Mouse (Mus musculus) liver, embryonic 14.5 days (tissue): ENCODE measurements around the gene Tulp2. TPM values are rescaled to one million over a fixed set of nuclear protein-coding genes. Genes with fewer than 3 reads are reported as not detected.
"Not testable (repeated sequence)": the region's sequence is repeated elsewhere in the genome, so short reads cannot be mapped to it uniquely, and the experiment has no call there.

Experiments
- ATAC-seq: fragments of 200-750 bp; cut with Nextera tagmentation; 2 replicates; pipeline ENCODE4 v1.8.0; 2017; ENCODE audit warnings: moderate number of reproducible peaks, mild to moderate bottlenecking, moderate library complexity; ENCODE audit not compliant: insufficient read depth
- DNase-seq, 3 experiments: peaks; one replicate each; pipeline ENCODE4 v3.0.0-alpha.2; 2012 to 2013; ENCODE audit warnings: low read depth in 3 of 3, low spot score in 3 of 3
- H3K27ac ChIP-seq: fragments of 300-500 bp; sonication (generic); 2 replicates; pipeline ENCODE4 v1.5.1; 2014; ENCODE audit warnings: moderate library complexity, mild to moderate bottlenecking, control low read depth, inconsistent platforms
- H3K27me3 ChIP-seq: fragments of 300-500 bp; sonication (generic); 2 replicates; pipeline ENCODE4 v1.6.1; 2014; ENCODE audit warnings: mild to moderate bottlenecking, low read length, moderate library complexity; ENCODE audit not compliant: control insufficient read depth, insufficient read depth
- H3K36me3 ChIP-seq: fragments of 300-500 bp; sonication (generic); replicated peaks from 2 replicates; pipeline ENCODE4 v1.6.1; 2014; ENCODE audit warnings: low read depth; ENCODE audit not compliant: control insufficient read depth, insufficient read depth
- H3K4me1 ChIP-seq, 2 experiments: fragments of 200-500 bp in 1 of 2; fragments of 300-500 bp in 1 of 2; sonication (generic) in 1 of 2; replicated peaks; 2 replicates each; pipeline ENCODE4 v1.6.1; 2012 to 2014; ENCODE audit warnings: antibody characterized with exemption in 1 of 2, inconsistent platforms in 1 of 2, low read length in 1 of 2; ENCODE audit not compliant: control insufficient read depth in 2 of 2, insufficient read depth in 2 of 2
- H3K4me2 ChIP-seq: fragments of 300-500 bp; sonication (generic); 2 replicates; pipeline ENCODE4 v1.6.1; 2014; ENCODE audit warnings: low read depth, mild to moderate bottlenecking, control low read depth, moderate library complexity
- H3K4me3 ChIP-seq, 2 experiments: fragments of 200-500 bp in 1 of 2; fragments of 300-500 bp in 1 of 2; sonication (generic) in 1 of 2; 2 replicates each; pipeline ENCODE4 v1.5.1; 2012 to 2014; ENCODE audit warnings: low read depth in 2 of 2, low read length in 2 of 2, mild to moderate bottlenecking in 2 of 2, control low read depth in 1 of 2, inconsistent platforms in 1 of 2, moderate library complexity in 1 of 2; ENCODE audit not compliant: insufficient read depth in 1 of 2
- H3K9ac ChIP-seq: fragments of 300-500 bp; sonication (generic); replicated peaks from 2 replicates; pipeline ENCODE4 v1.6.1; 2014; ENCODE audit warnings: mild to moderate bottlenecking, control low read depth, moderate library complexity
- H3K9me3 ChIP-seq: fragments of 300-500 bp; sonication (generic); 2 replicates; pipeline ENCODE4 v1.6.1; 2016; ENCODE audit warnings: low read length, mixed read lengths; ENCODE audit not compliant: control insufficient read depth
- CTCF ChIP-seq: IDR thresholded peaks from 2 replicates; pipeline ENCODE4 v1.5.1; 2016; ENCODE audit warnings: antibody characterized with exemption, low read depth, control low read depth
- EP300 ChIP-seq: IDR thresholded peaks from 2 replicates; pipeline ENCODE4 v1.6.1; 2016; ENCODE audit warnings: antibody characterized with exemption, low read depth
- WGBS: fragments of 180-500 bp; shearing (Covaris S2); extraction: QIAGEN DNeasy Blood & Tissue Kit; methylation state at CpG from one replicate; pipeline ENCODE4 v1.1.7; 2014; ENCODE audit not compliant: insufficient replicate concordance; 5-methylcytosine and 5-hydroxymethylcytosine counted together
- polyA plus RNA-seq, 2 experiments: library from polyadenylated mRNA; depleted of rRNA in 1 of 2; stranded (reverse) in 1 of 2; unstranded in 1 of 2; fragments of >200 nt; fragmentation: Nextera tagmentation in 1 of 2; extraction: Ambion mirVana in 1 of 2; gene quantifications; 2 replicates each; pipeline versions ENCODE4 v1.2.1 to v1.2.3; 2012 to 2014

Tulp2 gene
- polyA plus RNA-seq, 2 experiments, result 0.13 to 0.47 TPM

DNA sequence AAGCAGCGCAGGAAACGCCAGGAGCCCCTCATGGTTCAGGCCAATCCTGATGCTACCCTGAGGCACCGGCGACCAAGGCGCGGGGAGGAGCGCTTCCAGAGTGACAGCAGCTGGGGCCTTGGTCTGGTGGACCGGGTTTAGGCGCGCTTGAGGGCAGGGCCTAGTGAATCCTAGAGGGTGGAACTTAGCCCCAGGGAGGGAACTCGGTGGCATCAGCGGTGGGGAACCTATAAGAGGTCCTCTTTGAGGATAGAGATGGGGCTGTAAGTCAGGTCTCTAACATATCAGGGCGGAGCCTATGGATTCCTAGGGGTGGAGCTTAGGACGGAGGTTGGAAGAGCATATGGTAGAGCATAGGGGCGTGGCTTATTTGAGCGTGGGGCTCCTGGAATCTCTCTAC is 33.8 kb downstream of the Tulp2 start:
- no peaks in the 10 kb centered on the region for H3K36me3 ChIP-seq
- peak overlapping the region; percentile 67 for H3K4me2 ChIP-seq
- H3K9ac ChIP-seq, result peak overlapping the region; percentile 40
- no peaks in the 10 kb centered on the region for H3K9me3 ChIP-seq
- 10% methylated on average over 16 of the region's 16 CpGs for WGBS
- peak overlapping the region; percentile 66 for H3K27ac ChIP-seq
- ATAC-seq (peak; percentile 80), DNase-seq (peak; percentile 79 to 84 (median 80))
- no peak for TF ChIP-seq CTCF
- TF ChIP-seq EP300, result no peak
- H3K4me1 ChIP-seq, result peaks cover 23 to 24% of the 10 kb centered on the region in 2 experiments
- peak overlapping the region; percentile 25 to 27 for H3K4me3 ChIP-seq
- H3K27me3 ChIP-seq, result no peaks in the 10 kb centered on the region

DNA sequence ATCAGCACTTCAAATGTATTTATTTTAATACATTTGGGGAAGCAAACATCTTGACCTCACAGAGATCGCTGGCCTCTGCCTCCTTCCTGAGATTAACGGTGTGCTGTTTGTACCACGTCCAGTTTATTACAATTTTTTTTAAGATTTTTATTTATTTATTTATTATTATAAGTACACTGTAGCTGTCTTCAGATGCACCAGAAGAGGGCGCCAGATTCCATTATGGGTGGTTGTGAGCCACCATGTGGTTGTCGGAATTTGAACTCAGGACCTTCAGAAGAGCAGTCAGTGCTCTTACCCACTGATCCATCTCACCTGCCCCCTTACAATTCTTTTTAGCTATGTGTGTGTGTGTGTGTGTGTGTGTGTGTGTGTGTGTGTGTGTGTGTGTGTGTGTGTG is 35.2 kb downstream of the Tulp2 start:
- WGBS, result 52% methylated on average over 5 of the region's 5 CpGs
- H3K4me1 ChIP-seq, result peaks cover 26 to 28% of the 10 kb centered on the region in 2 experiments

DNA sequence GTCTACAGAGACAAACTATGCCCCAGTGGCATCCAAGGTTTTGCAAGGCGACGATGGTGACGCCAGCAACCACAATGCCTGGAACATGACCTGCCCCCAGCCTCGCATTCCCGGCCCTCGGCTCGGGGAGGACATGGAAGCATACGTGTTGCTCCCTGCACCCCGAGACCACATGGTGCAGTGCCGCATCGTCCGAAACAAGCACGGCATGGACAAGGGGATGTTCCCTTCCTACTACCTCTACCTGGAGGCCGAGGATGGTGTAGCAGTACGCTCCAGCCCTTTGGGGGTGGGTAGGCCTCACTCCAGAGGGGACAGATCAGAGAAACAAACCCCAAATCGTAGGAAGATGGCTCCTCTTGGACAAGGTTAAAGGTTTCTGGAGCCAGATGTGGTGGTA is 36.9 kb downstream of the Tulp2 start:
- H3K27ac ChIP-seq, result no peak overlapping the region
- WGBS, result 83% methylated on average over 16 of the region's 16 CpGs

More for the DNA sequence above, 35.2 kb downstream of the Tulp2 start:
- not testable (repeated sequence) for H3K27ac ChIP-seq, H3K9me3 ChIP-seq, H3K4me2 ChIP-seq, H3K4me3 ChIP-seq, DNase-seq, H3K9ac ChIP-seq, H3K36me3 ChIP-seq, H3K27me3 ChIP-seq, ATAC-seq
- TF ChIP-seq CTCF, result peak; percentile 60

DNA sequence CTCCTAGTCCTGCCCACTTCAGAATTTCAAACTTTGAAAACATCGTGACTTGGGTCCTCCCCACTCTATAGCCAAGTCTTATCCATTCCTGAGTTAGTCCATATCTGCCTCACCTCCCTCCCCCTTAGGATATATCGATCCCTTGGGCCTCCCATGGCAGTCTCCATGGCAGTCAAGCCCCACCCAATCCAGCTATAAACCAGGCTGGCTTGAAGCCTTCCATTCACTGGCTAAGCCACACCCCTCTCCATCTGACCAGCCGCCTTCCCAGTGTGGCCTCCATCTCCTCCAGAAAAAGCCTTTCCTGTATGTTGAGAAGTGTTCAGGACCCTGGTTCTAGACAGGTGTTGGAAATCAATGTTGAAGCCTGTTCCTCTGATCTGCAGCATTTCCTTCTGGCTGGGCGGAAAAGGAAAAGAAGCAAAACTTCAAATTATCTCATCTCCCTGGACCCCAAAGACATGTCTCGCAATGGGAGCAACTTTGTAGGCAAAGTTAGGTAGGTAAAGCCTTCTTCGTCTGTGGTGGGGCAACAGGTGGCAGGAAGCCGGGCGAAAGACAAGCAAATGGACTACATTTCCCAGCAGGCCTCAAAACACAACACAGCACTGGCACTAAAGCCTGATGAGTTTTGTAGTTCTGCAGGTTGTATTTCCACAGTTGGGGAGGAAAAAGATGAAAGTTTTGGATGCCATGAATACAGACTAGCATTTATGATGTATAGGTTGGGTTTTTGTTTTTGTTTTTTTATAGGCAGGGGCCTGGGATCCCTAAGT is 37.9 kb downstream of the Tulp2 start:
- TF ChIP-seq EP300 (no peak), CTCF (no peak)
- no peak overlapping the region for H3K4me3 ChIP-seq
- H3K9ac ChIP-seq, result no peak overlapping the region
- peaks cover 26 to 28% of the 10 kb centered on the region in 2 experiments for H3K4me1 ChIP-seq
- peaks cover 34% of the 10 kb centered on the region for H3K36me3 ChIP-seq
- no peaks in the 10 kb centered on the region for H3K9me3 ChIP-seq
- ATAC-seq (peak; percentile 11; the same call in 1 of the 2 replicates), DNase-seq (peak in 1 of 3 experiments; percentile 46)
- H3K27ac ChIP-seq, result peak overlapping the region; percentile 44; the same call in 1 of the 2 replicates
- peak overlapping the region; percentile 27 for H3K4me2 ChIP-seq
- H3K27me3 ChIP-seq, result no peaks in the 10 kb centered on the region
- WGBS, result 60% methylated on average over 8 of the region's 8 CpGs

More for the DNA sequence above, 36.9 kb downstream of the Tulp2 start:
- H3K9ac ChIP-seq, result no peak overlapping the region
- TF ChIP-seq CTCF (no peak), EP300 (no peak)
- H3K4me3 ChIP-seq, result no peak overlapping the region
- ATAC-seq (no peak), DNase-seq (no peak)
- H3K9me3 ChIP-seq, result no peaks in the 10 kb centered on the region
- H3K27me3 ChIP-seq, result no peaks in the 10 kb centered on the region
- peaks cover 26% of the 10 kb centered on the region for H3K36me3 ChIP-seq
- H3K4me1 ChIP-seq, result peaks cover 26 to 28% of the 10 kb centered on the region in 2 experiments
- no peak overlapping the region for H3K4me2 ChIP-seq

DNA sequence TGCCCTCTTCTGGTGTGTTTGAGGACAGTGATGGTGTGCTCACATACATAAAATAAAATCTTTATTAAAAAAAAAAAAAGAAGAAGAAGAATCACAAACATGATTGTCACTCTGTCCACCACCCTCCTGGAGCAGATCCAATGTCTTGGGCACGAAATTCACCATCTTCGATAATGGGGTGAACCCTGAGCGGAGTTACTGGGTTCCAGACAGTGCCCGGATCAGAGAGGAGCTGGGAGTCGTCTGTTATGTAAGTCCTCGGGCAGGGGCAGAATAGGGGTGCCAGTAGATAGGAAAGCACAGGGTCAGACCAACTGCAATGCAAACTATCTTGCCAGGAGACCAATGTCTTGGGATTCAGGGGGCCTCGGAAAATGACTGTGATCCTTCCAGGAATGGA is 38.9 kb downstream of the Tulp2 start:
- ATAC-seq (no peak), DNase-seq (no peak)
- peak overlapping the region; percentile 88 for H3K4me2 ChIP-seq
- peaks cover 17 to 19% of the 10 kb centered on the region in 2 experiments for H3K4me1 ChIP-seq
- H3K27ac ChIP-seq, result no peak overlapping the region
- H3K9ac ChIP-seq, result no peak overlapping the region
- no peaks in the 10 kb centered on the region for H3K27me3 ChIP-seq
- 91% methylated on average over 7 of the region's 7 CpGs for WGBS
- TF ChIP-seq CTCF, result no peak
- no peak for TF ChIP-seq EP300
- H3K36me3 ChIP-seq, result peaks cover 42% of the 10 kb centered on the region
- H3K4me3 ChIP-seq, result peak overlapping the region in 1 of 2 experiments; percentile 76; a peak in 1 of 4 replicates
- H3K9me3 ChIP-seq, result no peaks in the 10 kb centered on the region
